Mouse (Mus musculus) MEL (cell line): ENCODE measurements around the gene Gm42791. TPM values are rescaled to one million over a fixed set of nuclear protein-coding genes. Genes with fewer than 3 reads are reported as not detected.

Experiments used
- DNase-seq: peaks from one replicate; pipeline ENCODE4 v3.0.0; 2011; ENCODE audit warnings: low read depth, low spot score
- H3K27ac ChIP-seq: 2 replicates; pipeline ENCODE4 v1.5.1; 2012; ENCODE audit warnings: low read depth, mild to moderate bottlenecking, control low read depth, low read length, moderate library complexity; ENCODE audit not compliant: control insufficient read depth
- H3K27me3 ChIP-seq, 2 experiments: fragments of 150-350 bp in 1 of 2; sonication (generic) in 1 of 2; 2 replicates each; pipeline ENCODE4 v1.6.1; 2012; ENCODE audit warnings: low read length in 2 of 2, mild to moderate bottlenecking in 2 of 2, improper control_type of control experiment in 1 of 2, moderate library complexity in 1 of 2; ENCODE audit not compliant: insufficient read depth in 2 of 2, control insufficient read depth in 1 of 2
- H3K36me3 ChIP-seq, 2 experiments: 2 replicates each; pipeline ENCODE4 v1.6.1; 2012 to 2014; ENCODE audit warnings: low read length in 2 of 2, improper control_type of control experiment in 1 of 2, inconsistent platforms in 1 of 2, mild to moderate bottlenecking in 1 of 2; ENCODE audit not compliant: insufficient read depth in 2 of 2, control insufficient read depth in 1 of 2
- H3K4me1 ChIP-seq, 2 experiments: fragments of 150-350 bp in 1 of 2; sonication (generic) in 1 of 2; 2 replicates each; pipeline ENCODE4 v1.6.1; 2012; ENCODE audit warnings: low read length in 2 of 2, improper control_type of control experiment in 1 of 2, mild to moderate bottlenecking in 1 of 2; ENCODE audit not compliant: insufficient read depth in 2 of 2, control insufficient read depth in 1 of 2
- H3K4me3 ChIP-seq, 2 experiments: fragments of 150-350 bp in 1 of 2; sonication (generic) in 1 of 2; 2 replicates each; pipeline ENCODE4 v1.5.1; 2012; ENCODE audit warnings: low read depth in 2 of 2, low read length in 2 of 2, mild to moderate bottlenecking in 2 of 2, moderate library complexity in 2 of 2, control low read depth in 1 of 2, improper control_type of control experiment in 1 of 2; ENCODE audit not compliant: control insufficient read depth in 1 of 2, insufficient read depth in 1 of 2
- H3K79me2 ChIP-seq: 2 replicates; pipeline ENCODE4 v1.6.1; 2012; ENCODE audit warnings: mild to moderate bottlenecking, low read length, moderate library complexity; ENCODE audit not compliant: control insufficient read depth, poor library complexity, insufficient read depth
- H3K9ac ChIP-seq: 2 replicates; pipeline ENCODE4 v1.6.1; 2012; ENCODE audit warnings: low read depth, mild to moderate bottlenecking, control low read depth, low read length, moderate library complexity; ENCODE audit not compliant: control insufficient read depth, poor library complexity, severe bottlenecking
- H3K9me3 ChIP-seq: fragments of 150-350 bp; sonication (generic); replicated peaks from 2 replicates; pipeline ENCODE4 v1.6.1; 2012; ENCODE audit warnings: mild to moderate bottlenecking, low read length, improper control_type of control experiment, moderate library complexity; ENCODE audit not compliant: insufficient read depth
- BHLHE40 ChIP-seq: IDR thresholded peaks from 2 replicates; pipeline ENCODE4 v1.6.1; 2012; ENCODE audit warnings: low read depth, mild to moderate bottlenecking, inconsistent platforms, low read length, improper control_type of control experiment, borderline replicate concordance
- CHD2 ChIP-seq: IDR thresholded peaks from 2 replicates; pipeline ENCODE4 v1.6.1; 2011; ENCODE audit warnings: low read length, improper control_type of control experiment
- E2F4 ChIP-seq: IDR thresholded peaks from 2 replicates; pipeline ENCODE4 v1.6.1; 2011; ENCODE audit warnings: low read depth, low read length, improper control_type of control experiment, borderline replicate concordance
- ETS1 ChIP-seq: IDR thresholded peaks from 2 replicates; pipeline ENCODE4 v1.6.1; 2012; ENCODE audit warnings: low read depth, mild to moderate bottlenecking, inconsistent platforms, low read length, improper control_type of control experiment, moderate library complexity
- GABPA ChIP-seq: IDR thresholded peaks from 2 replicates; pipeline ENCODE4 v1.6.1; 2012; ENCODE audit warnings: low read depth, mild to moderate bottlenecking, inconsistent platforms, low read length, improper control_type of control experiment, moderate library complexity
- HCFC1 ChIP-seq: IDR thresholded peaks from 2 replicates; pipeline ENCODE4 v1.6.1; 2012; ENCODE audit warnings: low read depth, mild to moderate bottlenecking, inconsistent platforms, low read length, improper control_type of control experiment, moderate library complexity
- JUND ChIP-seq: IDR thresholded peaks from 2 replicates; pipeline ENCODE4 v1.6.1; 2011; ENCODE audit warnings: low read depth, mild to moderate bottlenecking, improper control_type of control experiment, low read length
- KAT2A ChIP-seq: conservative IDR thresholded peaks from 2 replicates; pipeline ENCODE4 v1.6.1; 2012; ENCODE audit warnings: low read depth, low read length, improper control_type of control experiment, inconsistent platforms
- MAZ ChIP-seq: IDR thresholded peaks from 2 replicates; pipeline ENCODE4 v1.6.1; 2012; ENCODE audit warnings: low read depth, mild to moderate bottlenecking, inconsistent platforms, low read length, improper control_type of control experiment
- MEF2A ChIP-seq: IDR thresholded peaks from 2 replicates; pipeline ENCODE4 v1.6.1; 2014; ENCODE audit warnings: low read depth, mild to moderate bottlenecking, inconsistent platforms, low read length, improper control_type of control experiment; ENCODE audit not compliant: poor library complexity, insufficient replicate concordance, severe bottlenecking; ENCODE audit errors: extremely low read depth
- MYC ChIP-seq: IDR thresholded peaks from 2 replicates; pipeline ENCODE4 v1.6.1; 2011; ENCODE audit warnings: low read depth, mild to moderate bottlenecking, low read length, improper control_type of control experiment, moderate library complexity
- NELFE ChIP-seq: IDR thresholded peaks from 2 replicates; pipeline ENCODE4 v1.6.1; 2011; ENCODE audit warnings: low read depth, low read length, improper control_type of control experiment
- NRF1 ChIP-seq: IDR thresholded peaks from 2 replicates; pipeline ENCODE4 v1.6.1; 2014; ENCODE audit warnings: low read depth, mild to moderate bottlenecking, inconsistent platforms, low read length, improper control_type of control experiment, moderate library complexity; ENCODE audit not compliant: poor library complexity, insufficient read depth, severe bottlenecking
- POLR2A ChIP-seq, 2 experiments: IDR thresholded peaks; 2 replicates each; pipeline ENCODE4 v1.6.1; 2011 to 2012; ENCODE audit warnings: low read length in 2 of 2, mild to moderate bottlenecking in 2 of 2, control low read depth in 1 of 2, improper control_type of control experiment in 1 of 2, low read depth in 1 of 2, moderate library complexity in 1 of 2; ENCODE audit not compliant: control insufficient read depth in 1 of 2, insufficient read depth in 1 of 2, poor library complexity in 1 of 2
- RAD21 ChIP-seq: IDR thresholded peaks from 2 replicates; pipeline ENCODE4 v1.6.1; 2011; ENCODE audit warnings: mild to moderate bottlenecking, low read depth, low read length, improper control_type of control experiment
- RCOR1 ChIP-seq: IDR thresholded peaks from 2 replicates; pipeline ENCODE4 v1.6.1; 2012; ENCODE audit warnings: low read depth, mild to moderate bottlenecking, inconsistent platforms, low read length, improper control_type of control experiment
- SIN3A ChIP-seq: IDR thresholded peaks from 2 replicates; pipeline ENCODE4 v1.6.1; 2012; ENCODE audit warnings: low read length, improper control_type of control experiment, inconsistent platforms
- SMC3 ChIP-seq: IDR thresholded peaks from 2 replicates; pipeline ENCODE4 v1.6.1; 2011; ENCODE audit warnings: low read depth, low read length, improper control_type of control experiment
- TAL1 ChIP-seq: IDR thresholded peaks from 2 replicates; pipeline ENCODE4 v1.6.1; 2012; ENCODE audit warnings: mild to moderate bottlenecking, inconsistent platforms, low read length, moderate library complexity, mixed read lengths
- UBTF ChIP-seq: IDR thresholded peaks from 2 replicates; pipeline ENCODE4 v1.6.1; 2012; ENCODE audit warnings: low read depth, mild to moderate bottlenecking, inconsistent platforms, low read length, improper control_type of control experiment, moderate library complexity, borderline replicate concordance; ENCODE audit not compliant: insufficient read depth
- USF1 ChIP-seq: IDR thresholded peaks from 2 replicates; pipeline ENCODE4 v1.6.1; 2014; ENCODE audit warnings: low read depth, mild to moderate bottlenecking, inconsistent platforms, low read length, improper control_type of control experiment, moderate library complexity
- USF2 ChIP-seq, 2 experiments: IDR thresholded peaks; 2 replicates each; pipeline ENCODE4 v1.6.1; 2011 to 2012; ENCODE audit warnings: improper control_type of control experiment in 2 of 2, low read length in 2 of 2, borderline replicate concordance in 1 of 2, inconsistent platforms in 1 of 2, low read depth in 1 of 2, mild to moderate bottlenecking in 1 of 2; ENCODE audit not compliant: insufficient read depth in 1 of 2
- ZC3H11A ChIP-seq: IDR thresholded peaks from 2 replicates; pipeline ENCODE4 v1.6.1; 2012; ENCODE audit warnings: low read depth, mild to moderate bottlenecking, inconsistent platforms, low read length, improper control_type of control experiment
- ZKSCAN1 ChIP-seq: IDR thresholded peaks from 2 replicates; pipeline ENCODE4 v1.6.1; 2012; ENCODE audit warnings: low read depth, mild to moderate bottlenecking, inconsistent platforms, low read length, improper control_type of control experiment, moderate library complexity
- ZMIZ1 ChIP-seq: IDR thresholded peaks from 2 replicates; pipeline ENCODE4 v1.6.1; 2012; ENCODE audit warnings: low read depth, mild to moderate bottlenecking, inconsistent platforms, low read length, improper control_type of control experiment, moderate library complexity
- ZNF384 ChIP-seq: IDR thresholded peaks from 2 replicates; pipeline ENCODE4 v1.6.1; 2012; ENCODE audit warnings: low read depth, mild to moderate bottlenecking, inconsistent platforms, low read length, improper control_type of control experiment
- polyA plus RNA-seq, 2 experiments: library from polyadenylated mRNA; stranded (reverse) in 1 of 2; unstranded in 1 of 2; fragments of >175 nt in 1 of 2; fragments of >200 nt in 1 of 2; gene quantifications; 2 replicates each; pipeline versions ENCODE4 v1.2.1 to v1.2.4; 2012; ENCODE audit warnings: low replicate concordance in 2 of 2, low read depth in 1 of 2; ENCODE audit not compliant: insufficient read length in 2 of 2, insufficient read depth in 1 of 2, missing spikeins in 1 of 2
- total RNA-seq: library from RNA; depleted of rRNA; stranded (reverse); fragments of 300-350 nt; gene quantifications from 2 replicates; pipeline ENCODE4 v1.2.3, GENCODE M21; 2012

Gene Gm42791
- total and polyA plus RNA-seq, 3 experiments = 1.2 to 2.1 TPM; not detected in 1

- Histone ChIP-seq H3K27me3 (no peaks in the 10 kb centered on the region), H3K36me3 (peaks cover 0 to 27% of the 10 kb centered on the region in 2 experiments; a peak in 3 of 4 replicates), H3K4me1 (peaks cover 13 to 31% of the 10 kb centered on the region in 2 experiments), H3K9ac (no peak overlapping the region), H3K79me2 (no peaks in the 10 kb centered on the region), H3K27ac (no peak overlapping the region), H3K4me3 (no peak overlapping the region), H3K9me3 (no peaks in the 10 kb centered on the region)
- DNase-seq = no peak
- TF ChIP-seq USF1 = no peak
- no peak for TF ChIP-seq HCFC1
- TF ChIP-seq ZMIZ1 = no peak
- no peak for TF ChIP-seq JUND
- no peak for TF ChIP-seq UBTF
- no peak for TF ChIP-seq ZC3H11A
- TF ChIP-seq POLR2A (IDR thresholded peaks at IDR 0.05; ENCODE audit: control insufficient read depth in 1 of 2, insufficient read depth in 1 of 2, low read depth in 1 of 2, low read length in 2 of 2, poor library complexity in 1 of 2) = no peak
- TF ChIP-seq SIN3A = no peak
- TF ChIP-seq CHD2 = no peak
- no peak for TF ChIP-seq USF2 (IDR thresholded peaks at IDR 0.05; ENCODE audit: borderline replicate concordance in 1 of 2, insufficient read depth in 1 of 2, low read depth in 1 of 2, low read length in 2 of 2)
- TF ChIP-seq TAL1 = no peak
- TF ChIP-seq ZKSCAN1 = no peak
- TF ChIP-seq GABPA = no peak
- TF ChIP-seq RAD21 = no peak
- no peak for TF ChIP-seq NRF1
- TF ChIP-seq NELFE = no peak
- TF ChIP-seq ZNF384 = no peak
- no peak for TF ChIP-seq MEF2A
- TF ChIP-seq RCOR1 = no peak
These were observed 84.9 kb downstream of the Gm42791 start for GRCm38 (mm10) chr5:148910066-148910465.

GRCm38 (mm10) chr5:148909402-148909801 lies 85.5 kb downstream of the Gm42791 start:
- Histone ChIP-seq H3K4me3 (no peak overlapping the region), H3K9ac (no peak overlapping the region), H3K9me3 (no peaks in the 10 kb centered on the region), H3K4me1 (peaks cover 13 to 32% of the 10 kb centered on the region in 2 experiments), H3K27me3 (no peaks in the 10 kb centered on the region), H3K27ac (no peak overlapping the region), H3K79me2 (no peaks in the 10 kb centered on the region), H3K36me3 (peaks cover 0 to 27% of the 10 kb centered on the region in 2 experiments; a peak in 3 of 4 replicates)
- no peak for DNase-seq
- TF ChIP-seq UBTF (no peak), ZNF384 (no peak), USF2 (IDR thresholded peaks at IDR 0.05; ENCODE audit: borderline replicate concordance in 1 of 2, insufficient read depth in 1 of 2, low read depth in 1 of 2, low read length in 2 of 2) (no peak), MAZ (no peak), E2F4 (no peak), USF1 (no peak), SMC3 (no peak), BHLHE40 (no peak), ETS1 (no peak), MYC (no peak), HCFC1 (no peak), KAT2A (no peak)
